Mouse (Mus musculus): ENCODE results near the gene Mycl.

GRCm38 (mm10) chr4:123005054-123005966 lies 9.9 kb downstream of the Mycl start:
- TF ChIP-seq POLR2AphosphoS5 (IDR thresholded peaks at IDR 0.05; ENCODE audit: insufficient replicate concordance, low read depth, low read length) (no peak), CTCF (IDR thresholded peaks at IDR 0.05; ENCODE audit: low read depth, low read length) (no peak), GATA1 (IDR thresholded peaks at IDR 0.05; ENCODE audit: borderline replicate concordance, low read length) (no peak), TAL1 (conservative IDR thresholded peaks at IDR 0.05; ENCODE audit: low read depth, low read length) (no peak), GATA2 (IDR thresholded peaks at IDR 0.05; ENCODE audit: borderline replicate concordance, low read depth, low read length) (no peak)
